Mouse (Mus musculus) MEL (cell line): ENCODE measurements around the gene Brip1.

Source experiments
- CTCF ChIP-seq, 3 experiments: IDR thresholded peaks in 2 of 3; conservative IDR thresholded peaks in 1 of 3; 2 replicates each; pipeline ENCODE4 v1.5.1; 2011 to 2012; ENCODE audit warnings: low read length in 3 of 3, low read depth in 2 of 3, mild to moderate bottlenecking in 2 of 3, improper control_type of control experiment in 1 of 3, inconsistent platforms in 1 of 3, mixed read lengths in 1 of 3, moderate library complexity in 1 of 3; ENCODE audit not compliant: control insufficient read depth in 1 of 3, insufficient read depth in 1 of 3, poor library complexity in 1 of 3, severe bottlenecking in 1 of 3
- E2F4 ChIP-seq: IDR thresholded peaks from 2 replicates; pipeline ENCODE4 v1.6.1; 2011; ENCODE audit warnings: low read depth, low read length, improper control_type of control experiment, borderline replicate concordance
- EP300 ChIP-seq, 2 experiments: IDR thresholded peaks; 2 replicates each; pipeline ENCODE4 v1.6.1; 2011; ENCODE audit warnings: improper control_type of control experiment in 2 of 2, low read length in 2 of 2, low read depth in 1 of 2, mild to moderate bottlenecking in 1 of 2
- MEF2A ChIP-seq: IDR thresholded peaks from 2 replicates; pipeline ENCODE4 v1.6.1; 2014; ENCODE audit warnings: low read depth, mild to moderate bottlenecking, inconsistent platforms, low read length, improper control_type of control experiment; ENCODE audit not compliant: poor library complexity, insufficient replicate concordance, severe bottlenecking; ENCODE audit errors: extremely low read depth
- POLR2A ChIP-seq, 2 experiments: IDR thresholded peaks; 2 replicates each; pipeline ENCODE4 v1.6.1; 2011 to 2012; ENCODE audit warnings: low read length in 2 of 2, mild to moderate bottlenecking in 2 of 2, control low read depth in 1 of 2, improper control_type of control experiment in 1 of 2, low read depth in 1 of 2, moderate library complexity in 1 of 2; ENCODE audit not compliant: control insufficient read depth in 1 of 2, insufficient read depth in 1 of 2, poor library complexity in 1 of 2
- USF1 ChIP-seq: IDR thresholded peaks from 2 replicates; pipeline ENCODE4 v1.6.1; 2014; ENCODE audit warnings: low read depth, mild to moderate bottlenecking, inconsistent platforms, low read length, improper control_type of control experiment, moderate library complexity

DNA sequence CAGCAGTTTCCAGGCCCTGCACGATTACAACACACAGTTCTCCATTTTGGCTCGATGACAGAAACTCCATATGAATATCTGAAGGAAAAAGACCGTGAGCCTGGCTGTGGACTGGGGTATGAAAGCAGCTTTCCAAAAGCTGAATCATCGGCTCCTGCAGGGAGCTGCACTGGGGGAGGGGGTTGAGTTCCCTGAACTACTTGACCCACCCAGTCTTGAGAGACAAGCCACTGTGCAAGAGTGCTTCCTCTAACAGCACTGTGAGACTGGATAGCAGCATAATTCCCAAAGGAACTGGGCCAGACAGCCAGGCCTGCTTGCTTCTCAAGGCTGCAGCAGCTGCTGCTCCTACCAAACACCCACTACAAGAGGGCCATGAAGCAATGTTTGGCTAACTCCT is 178.6 kb downstream of the Brip1 start:
- no peak for TF ChIP-seq MEF2A
- no peak for TF ChIP-seq CTCF (IDR thresholded peaks at IDR 0.05 in 2 of 3, conservative IDR thresholded peaks at IDR 0.05 in 1 of 3; ENCODE audit: control insufficient read depth in 1 of 3, insufficient read depth in 1 of 3, low read depth in 2 of 3, low read length in 3 of 3, poor library complexity in 1 of 3, severe bottlenecking in 1 of 3)
- TF ChIP-seq POLR2A (IDR thresholded peaks at IDR 0.05; ENCODE audit: control insufficient read depth in 1 of 2, insufficient read depth in 1 of 2, low read depth in 1 of 2, low read length in 2 of 2, poor library complexity in 1 of 2), result no peak
- no peak for TF ChIP-seq EP300 (IDR thresholded peaks at IDR 0.05; ENCODE audit: low read depth in 1 of 2, low read length in 2 of 2)
- no peak for TF ChIP-seq USF1
- no peak for TF ChIP-seq E2F4
